Mouse (Mus musculus): ENCODE results near the gene Shisa4.

DNA sequence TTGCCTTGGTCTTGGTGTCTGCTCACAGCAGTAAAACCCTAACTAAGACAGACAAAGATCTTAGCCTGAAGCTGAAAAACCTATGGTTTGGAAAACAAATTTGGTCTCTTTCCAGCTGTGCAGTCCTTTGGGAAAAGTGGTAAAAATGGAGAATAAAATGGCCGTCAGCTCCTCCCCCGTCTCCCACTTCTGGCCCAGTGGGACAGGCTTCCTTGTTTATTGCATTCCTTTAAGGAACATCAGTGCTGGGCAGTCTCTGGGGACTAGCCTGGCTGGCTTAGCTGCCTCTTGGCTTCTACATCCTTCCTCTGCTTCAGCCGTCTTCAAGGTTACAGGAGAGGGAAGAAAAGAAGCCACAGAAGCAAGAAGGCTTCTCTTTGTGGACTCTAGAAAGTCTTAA, 23.1 kb downstream of the Shisa4 start:
- TF ChIP-seq CTCF (IDR thresholded peaks at IDR 0.05; ENCODE audit: insufficient read depth, low read depth, low read length): no peak
- no peak for TF ChIP-seq POLR2A (IDR thresholded peaks at IDR 0.05; ENCODE audit: insufficient read depth, low read depth, low read length)
